Mouse (Mus musculus): Measurements from ENCODE around the gene Cux1.
A peak's percentile ranks its signal among the peaks of the same experiment; 100 is the strongest.

The Cux1 gene

GRCm38 (mm10) chr5:136567176-136568025 lies at the start of gene Cux1:
Gene Cux1 (minus strand): TSS chr5:136567490.
- peak; percentile 86 for DNase-seq (ENCODE audit: low spot score)

GRCm38 (mm10) chr5:136612391-136612790 lies 45.1 kb upstream of the Cux1 start:
- DNase-seq (ENCODE audit: low spot score) = no peak

- no peak for DNase-seq (ENCODE audit: low spot score)
Measured at GRCm38 (mm10) chr5:136608814-136609434, 41.6 kb upstream of the Cux1 start.

GRCm38 (mm10) chr5:136605144-136605543 lies 37.9 kb upstream of the Cux1 start:
- DNase-seq (ENCODE audit: low spot score) = no peak

GRCm38 (mm10) chr5:136603176-136603964 lies 36.1 kb upstream of the Cux1 start:
- DNase-seq (ENCODE audit: low spot score) = no peak

- DNase-seq (ENCODE audit: low spot score) = no peak
Measured at GRCm38 (mm10) chr5:136600511-136600910, 33.2 kb upstream of the Cux1 start.

- DNase-seq (ENCODE audit: low spot score) = no peak
Measured at GRCm38 (mm10) chr5:136594896-136595540, 27.7 kb upstream of the Cux1 start.

GRCm38 (mm10) chr5:136591816-136592499 lies 24.7 kb upstream of the Cux1 start:
- no peak for DNase-seq (ENCODE audit: low spot score)

- DNase-seq (ENCODE audit: low spot score) = no peak
Measured at GRCm38 (mm10) chr5:136589002-136589401, 21.7 kb upstream of the Cux1 start.

- no peak for DNase-seq (ENCODE audit: low spot score)
Measured at GRCm38 (mm10) chr5:136588471-136588870, 21.2 kb upstream of the Cux1 start.

GRCm38 (mm10) chr5:136584676-136585285 lies 17.5 kb upstream of the Cux1 start:
- DNase-seq (ENCODE audit: low spot score) = no peak

GRCm38 (mm10) chr5:136583666-136584464 lies 16.6 kb upstream of the Cux1 start:
- DNase-seq (ENCODE audit: low spot score) = no peak

GRCm38 (mm10) chr5:136583256-136583655 lies 16.0 kb upstream of the Cux1 start:
- DNase-seq (ENCODE audit: low spot score) = no peak

GRCm38 (mm10) chr5:136582201-136582600 lies 14.9 kb upstream of the Cux1 start:
- DNase-seq (ENCODE audit: low spot score) = no peak

- DNase-seq (ENCODE audit: low spot score) = no peak
Measured at GRCm38 (mm10) chr5:136581625-136582024, 14.3 kb upstream of the Cux1 start.

GRCm38 (mm10) chr5:136581166-136581565 lies 13.9 kb upstream of the Cux1 start:
- DNase-seq (ENCODE audit: low spot score) = peak; percentile 53

- no peak for DNase-seq (ENCODE audit: low spot score)
Measured at GRCm38 (mm10) chr5:136578201-136578600, 10.9 kb upstream of the Cux1 start.

- no peak for DNase-seq (ENCODE audit: low spot score)
Measured at GRCm38 (mm10) chr5:136570171-136570570, 2.9 kb upstream of the Cux1 start.

GRCm38 (mm10) chr5:136568776-136569175 lies 1.5 kb upstream of the Cux1 start:
- peak; percentile 65 for DNase-seq (ENCODE audit: low spot score)

Measured in yolk sac, embryonic 10.5 days (tissue).